Mouse (Mus musculus): Measurements from ENCODE around the gene Ptx4. TPM values are rescaled to one million over a fixed set of nuclear protein-coding genes. Genes with fewer than 3 reads are reported as not detected.

Gene Ptx4
- total RNA-seq, 2 experiments from 2014 or later: 2.2 to 6.1 TPM

DNA sequence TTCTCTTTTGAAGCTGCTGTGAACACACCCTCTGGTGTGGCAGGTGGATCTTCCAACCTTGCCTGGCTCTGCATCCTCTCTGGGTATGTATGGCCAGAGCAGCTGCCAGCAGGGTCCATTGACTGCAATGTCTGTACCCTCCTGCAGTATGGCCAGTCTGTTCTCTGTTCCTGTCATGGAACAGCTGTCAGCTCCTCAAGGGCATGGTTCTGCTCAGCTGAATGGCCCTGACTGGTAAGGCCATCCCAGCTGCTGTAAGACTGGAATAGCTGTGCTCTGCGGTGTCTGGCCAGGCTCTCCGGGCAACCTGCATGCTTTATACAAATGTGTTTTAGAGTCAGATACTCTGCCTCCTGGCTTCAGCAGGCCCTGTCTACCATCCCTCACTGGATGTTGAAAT, 49.1 kb downstream of the Ptx4 start:
- intact Hi-C loops (cut with DNase I): no loop called here
- H3K27ac ChIP-seq: no peak overlapping the region
- no peak for TF ChIP-seq CTCF (IDR thresholded peaks at IDR 0.05)
- H3K4me3 ChIP-seq: no peak overlapping the region
- no peak for DNase-seq

DNA sequence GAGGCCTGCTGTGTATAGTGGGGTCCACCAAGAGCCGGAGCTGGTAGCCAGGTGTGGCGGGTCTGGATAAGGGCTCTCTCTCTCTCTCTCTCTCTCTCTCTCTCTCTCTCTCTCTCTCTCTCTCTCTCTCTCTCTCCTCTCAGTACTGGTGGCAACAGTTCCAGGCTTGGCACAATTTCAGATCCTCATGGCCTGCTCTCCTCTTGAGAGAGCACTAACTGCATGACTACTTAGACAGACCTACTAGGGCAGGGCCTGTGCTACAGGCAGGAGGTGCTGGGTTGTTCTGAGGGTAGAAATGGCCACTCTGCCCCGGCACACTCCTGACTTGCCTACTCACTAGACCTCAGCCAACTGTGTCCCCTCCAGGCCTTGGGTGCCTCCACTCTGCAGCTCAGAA, 52.0 kb downstream of the Ptx4 start:
- DNase-seq: no peak

More for the DNA sequence above, 52.0 kb downstream of the Ptx4 start:
- intact Hi-C loops (cut with DNase I): no loop called here
- no peak overlapping the region for H3K4me3 ChIP-seq
- no peak overlapping the region for H3K27ac ChIP-seq
- no peak for TF ChIP-seq CTCF (IDR thresholded peaks at IDR 0.05)

Other genes with a start within 250 kb of the Ptx4 start
- gene Nubp2, start 234.4 kb upstream of the Ptx4 start, total RNA-seq (2021): 10 to 100 TPM; 10.5 to 11.3 TPM
- gene Spsb3, start 234.1 kb upstream of the Ptx4 start, total RNA-seq (2021): 10 to 100 TPM; 30.4 to 37.7 TPM
- gene Eme2, start 225.7 kb upstream of the Ptx4 start, total RNA-seq (2021): 10 to 100 TPM in 1 of 2 experiments, 1 to 10 TPM in 1; 9.3 to 10.9 TPM
- gene Mrps34, start 225.6 kb upstream of the Ptx4 start, total RNA-seq (2021): 10 to 100 TPM; 75.8 to 95.7 TPM
- 10 to 100 TPM; 10.2 to 13.1 TPM for gene Nme3, start 224.3 kb upstream of the Ptx4 start, total RNA-seq (2021)
- gene Mapk8ip3, start 183.8 kb upstream of the Ptx4 start, total RNA-seq (2021): 10 to 100 TPM; 19.3 to 21.8 TPM
- gene Jpt2, start 160.1 kb upstream of the Ptx4 start, total RNA-seq (2021): 1 to 10 TPM; 5.3 to 6.8 TPM
- gene Cramp1l, start 105.0 kb upstream of the Ptx4 start, total RNA-seq (2021): 1 to 10 TPM; 6.3 to 7.1 TPM
- gene Ift140, start 104.7 kb upstream of the Ptx4 start, total RNA-seq (2021): 1 to 10 TPM; 2.8 to 2.9 TPM
- 10 to 100 TPM in 1 of 2 experiments, 1 to 10 TPM in 1; 8.3 to 21.5 TPM for gene Tmem204, start 37.2 kb upstream of the Ptx4 start, total RNA-seq (2021)
- gene Telo2, start 4.8 kb upstream of the Ptx4 start, total RNA-seq (2021): 10 to 100 TPM in 1 of 2 experiments, 1 to 10 TPM in 1; 4.5 to 11.4 TPM
- 10 to 100 TPM; 16.2 to 19.2 TPM for gene Clcn7, start 12.6 kb downstream of the Ptx4 start, total RNA-seq (2021)
- not detected for gene Ccdc154, start 41.7 kb downstream of the Ptx4 start, total RNA-seq (2021)
- gene Gm38655, start 54.7 kb downstream of the Ptx4 start, total RNA-seq (2021): not detected
- gene BC003965, start 63.8 kb downstream of the Ptx4 start, total RNA-seq (2021): 10 to 100 TPM; 11.4 to 18.3 TPM
- 1 to 10 TPM; 5.5 to 5.7 TPM for gene Unkl, start 67.6 kb downstream of the Ptx4 start, total RNA-seq (2021)
- gene Gnptg, start 119.4 kb downstream of the Ptx4 start, total RNA-seq (2021): 10 to 100 TPM; 14.9 to 16.5 TPM
- 10 to 100 TPM; 16.3 to 17.5 TPM for gene Tsr3, start 119.4 kb downstream of the Ptx4 start, total RNA-seq (2021)
- gene Baiap3, start 135.6 kb downstream of the Ptx4 start, total RNA-seq (2021): under 1 TPM in 1 of 2 experiments, not detected in 1; 0.08 TPM
- 10 to 100 TPM; 59.4 to 68.5 TPM for gene Ube2i, start 153.9 kb downstream of the Ptx4 start, total RNA-seq (2021)
- gene Prss34, start 177.6 kb downstream of the Ptx4 start, total RNA-seq (2021): under 1 TPM; 0.20 to 0.70 TPM
- gene Prss28, start 187.9 kb downstream of the Ptx4 start, total RNA-seq (2021): not detected
- not detected for gene Prss29, start 197.9 kb downstream of the Ptx4 start, total RNA-seq (2021)
- 1 to 10 TPM; 1.0 to 2.2 TPM for gene Tpsab1, start 224.8 kb downstream of the Ptx4 start, total RNA-seq (2021)
- 1 to 10 TPM; 1.9 to 4.7 TPM for gene Tpsb2, start 245.5 kb downstream of the Ptx4 start, total RNA-seq (2021)
- under 1 TPM in 1 of 2 experiments, not detected in 1; 0.48 TPM for gene Tpsg1, start 248.5 kb downstream of the Ptx4 start, total RNA-seq (2021)